Mouse (Mus musculus) heart, adult 11 months (tissue): ENCODE measurements around the gene Arhgap10.
A peak's percentile ranks its signal among the peaks of the same experiment; 100 is the strongest.

Experiments
- DNase-seq: peaks from one replicate; pipeline ENCODE4 v3.0.0; 2022

Arhgap10 gene

DNA sequence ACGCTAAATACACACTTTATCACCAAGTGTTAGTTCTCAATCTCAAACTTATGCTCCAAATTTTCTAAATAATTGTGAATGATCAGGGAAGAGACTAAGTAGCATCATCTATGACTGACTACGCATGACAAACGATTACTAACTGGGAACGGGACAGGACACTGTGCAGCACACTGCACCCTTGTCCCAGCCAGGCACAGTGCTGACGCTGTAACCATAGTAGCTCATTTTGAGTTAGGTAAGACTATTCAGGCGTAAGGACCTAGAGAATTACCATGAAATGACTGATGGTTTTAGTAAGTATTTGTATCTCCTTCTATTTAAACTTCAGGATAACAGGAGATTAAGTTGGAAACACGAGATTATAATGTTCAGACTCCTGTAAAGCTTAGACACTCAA, 33.5 kb downstream of the Arhgap10 start:
- no peak for DNase-seq

DNA sequence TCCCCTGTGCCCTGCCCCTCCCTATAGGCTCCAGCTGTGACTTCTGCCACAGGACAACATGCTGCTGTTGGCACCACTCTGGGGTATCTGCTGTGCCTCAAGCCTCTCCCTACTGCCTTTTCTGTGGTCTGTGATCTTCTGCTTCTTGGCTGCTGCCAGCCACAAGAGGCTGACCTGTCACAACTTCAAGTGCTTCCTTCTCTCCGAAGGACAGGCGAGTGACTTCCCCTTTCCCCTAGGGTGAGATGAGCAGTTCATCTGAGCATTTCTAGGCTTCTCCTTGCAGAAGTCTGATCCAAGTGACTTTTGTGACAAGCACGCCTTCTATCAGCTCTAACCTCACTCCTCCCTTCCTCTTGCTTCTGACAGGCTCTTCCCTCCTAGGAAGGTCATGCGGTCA, 34.1 kb downstream of the Arhgap10 start:
- DNase-seq, result peak; percentile 97

DNA sequence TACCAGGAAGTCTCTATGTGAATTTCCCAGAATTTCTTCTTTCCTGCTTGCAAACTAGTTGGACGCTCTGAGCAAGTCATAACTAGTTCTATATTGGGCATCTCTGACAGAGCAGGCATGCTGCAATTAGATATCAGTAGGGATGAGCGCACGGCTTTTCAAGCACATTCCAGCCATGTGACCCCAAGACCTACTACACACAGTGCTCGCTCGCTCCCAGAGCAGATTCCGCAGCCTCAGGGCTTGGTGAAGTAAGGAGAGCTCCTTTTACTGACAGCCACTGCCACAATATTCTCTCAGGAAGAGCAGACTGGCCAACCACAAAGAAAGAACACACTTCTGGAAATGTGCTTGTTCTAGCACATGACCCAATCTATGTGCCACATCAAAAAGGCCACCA, 36.0 kb downstream of the Arhgap10 start:
- DNase-seq, result peak; percentile 93

DNA sequence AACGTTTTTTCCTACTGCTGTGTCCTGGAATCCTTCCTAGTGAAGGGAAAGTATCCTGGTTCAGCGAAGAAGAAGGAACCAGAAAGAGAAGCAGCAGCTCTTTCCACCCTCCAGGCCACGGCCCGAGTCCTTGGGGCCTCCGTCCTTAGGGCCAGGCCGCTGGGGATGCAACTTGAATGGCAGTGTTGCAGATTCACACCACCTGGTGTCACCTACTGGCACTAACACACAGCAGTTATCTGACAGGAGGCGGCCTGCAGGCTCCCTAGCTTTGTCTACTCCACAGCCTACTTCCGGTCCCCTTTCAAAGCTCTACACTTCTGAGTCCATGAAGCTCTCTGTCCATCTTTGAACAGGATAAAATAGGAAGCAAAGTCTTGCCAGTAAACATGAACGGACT, 37.8 kb downstream of the Arhgap10 start:
- peak; percentile 90 for DNase-seq

DNA sequence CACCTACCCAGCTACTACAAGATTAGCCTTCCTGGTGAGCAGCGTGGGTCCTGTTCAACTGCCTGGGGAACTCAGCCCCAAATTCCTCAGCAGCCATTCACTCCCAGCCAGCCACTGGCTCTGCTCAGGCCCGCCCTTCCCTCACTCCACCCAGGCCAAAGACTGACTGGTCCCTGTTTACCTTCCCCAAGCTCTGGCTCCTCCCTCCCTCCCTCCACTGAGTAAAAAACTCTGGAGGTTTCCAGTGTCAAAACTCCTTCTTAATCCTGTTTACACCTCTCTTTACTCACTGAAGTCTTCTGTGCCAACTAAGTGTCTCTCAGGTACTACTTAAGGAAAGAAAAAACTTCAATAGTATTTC, 38.9 kb downstream of the Arhgap10 start:
- DNase-seq, result peak; percentile 94

DNA sequence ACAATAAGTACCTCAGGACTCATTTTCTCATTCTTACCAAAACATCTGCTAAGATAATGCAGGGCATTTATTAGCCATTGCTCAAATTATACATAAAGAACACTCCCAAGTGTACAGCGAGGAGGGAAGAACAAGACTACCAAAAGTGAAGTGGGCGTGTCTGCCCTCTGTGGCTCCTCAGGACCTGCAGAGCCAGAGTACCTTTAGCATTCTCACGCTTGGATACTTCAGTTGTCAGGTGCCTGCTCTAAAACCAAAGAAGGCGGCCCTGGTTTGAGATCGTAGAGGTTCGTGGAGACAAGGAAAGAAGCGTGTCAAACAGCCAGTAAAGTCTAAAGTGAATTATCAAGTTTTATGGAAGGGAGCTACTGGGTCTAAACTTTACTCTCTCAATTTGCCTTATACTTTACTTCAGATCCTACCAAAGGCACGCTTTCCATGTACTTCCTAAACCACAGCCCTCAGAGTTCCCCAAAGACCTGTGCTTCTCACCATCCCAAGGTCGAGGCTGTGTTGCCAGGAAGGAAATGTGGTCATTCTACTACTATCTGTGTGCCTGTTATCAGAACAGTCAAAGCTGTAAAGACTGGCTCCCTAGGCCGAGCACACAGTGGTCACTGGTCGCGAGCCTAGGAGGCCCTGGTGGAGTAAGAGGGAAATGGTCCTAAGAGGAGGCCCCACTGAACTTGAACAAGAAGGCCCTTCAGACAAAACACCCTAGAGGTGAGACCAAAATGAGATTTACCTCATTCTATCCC, 39.4 kb downstream of the Arhgap10 start:
- peak; percentile 92 for DNase-seq

DNA sequence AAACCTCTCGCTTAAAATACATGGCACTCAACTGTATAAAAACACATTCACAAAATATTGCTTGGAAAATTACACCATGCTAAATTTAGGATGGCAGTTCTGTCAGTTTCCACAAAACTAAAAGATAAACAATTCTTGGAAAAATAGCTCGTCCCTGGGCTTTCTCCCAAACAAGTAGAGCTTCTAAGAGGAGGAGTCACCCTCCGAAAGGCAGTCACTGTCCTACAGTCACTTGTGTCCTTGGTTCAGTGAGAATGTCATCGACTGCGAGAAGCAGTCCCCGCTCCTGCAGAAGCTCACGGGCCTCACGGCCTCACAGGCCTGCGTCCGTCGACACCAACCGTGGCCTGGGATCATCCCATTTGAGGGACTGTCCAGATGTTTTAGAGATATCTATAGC, 40.1 kb downstream of the Arhgap10 start:
- peak; percentile 92 for DNase-seq

DNA sequence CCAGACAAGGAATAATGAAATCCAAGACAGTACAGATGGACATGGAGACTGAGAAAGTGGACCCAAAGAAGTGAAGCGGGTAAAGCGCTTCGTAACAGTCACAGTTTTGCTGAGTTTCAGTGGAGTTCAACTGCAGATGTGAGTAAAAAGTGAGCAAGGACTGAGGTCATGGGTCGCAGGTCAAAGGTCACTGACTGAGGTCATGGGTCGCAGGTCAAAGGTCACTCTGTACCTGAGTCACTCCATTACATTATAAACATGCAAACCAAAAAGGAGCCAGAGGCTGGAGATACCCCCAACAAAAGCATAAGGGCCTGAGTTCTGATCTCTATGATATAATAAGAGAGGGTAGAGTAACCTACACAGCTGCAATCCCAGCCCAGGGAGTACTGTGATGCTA, 43.1 kb downstream of the Arhgap10 start:
- DNase-seq, result no peak

DNA sequence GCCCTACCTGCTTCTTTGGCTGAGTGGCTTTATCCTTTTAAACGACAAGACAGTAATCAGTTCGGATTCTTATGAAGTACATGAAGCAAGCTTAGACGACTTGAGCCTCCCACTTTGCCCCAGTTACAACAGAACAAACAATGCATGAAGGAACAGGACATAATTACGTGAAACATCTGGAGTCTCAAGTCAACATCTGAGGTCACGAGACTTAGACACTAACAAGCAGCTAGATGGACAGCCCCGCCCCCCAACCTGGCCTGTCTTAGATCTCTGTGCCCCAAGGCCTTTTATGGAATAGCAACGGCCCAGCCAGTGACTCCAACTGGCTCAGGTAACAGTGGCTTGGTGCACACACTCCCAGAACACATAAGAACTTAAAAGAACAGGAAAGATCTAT, 44.0 kb downstream of the Arhgap10 start:
- peak; percentile 88 for DNase-seq

DNA sequence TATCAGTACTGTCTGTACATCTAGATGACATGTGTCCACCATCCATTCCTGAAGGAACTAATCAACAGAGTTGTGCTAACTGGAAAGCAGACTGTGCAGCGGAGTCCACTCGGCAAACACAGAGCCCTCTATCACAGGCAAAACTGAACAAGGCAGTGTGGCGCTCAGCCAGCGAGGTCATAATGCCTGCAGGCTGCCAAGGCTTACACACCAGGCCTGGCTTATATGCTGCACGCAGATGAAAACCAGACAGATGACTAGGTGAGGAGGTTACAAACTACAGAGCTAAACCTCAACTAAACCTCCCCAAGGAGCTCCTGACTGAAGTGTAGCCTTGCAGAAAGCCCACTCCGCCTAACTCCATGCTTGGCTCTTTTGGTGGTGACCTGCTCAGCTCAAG, 44.4 kb downstream of the Arhgap10 start:
- peak; percentile 97 for DNase-seq

DNA sequence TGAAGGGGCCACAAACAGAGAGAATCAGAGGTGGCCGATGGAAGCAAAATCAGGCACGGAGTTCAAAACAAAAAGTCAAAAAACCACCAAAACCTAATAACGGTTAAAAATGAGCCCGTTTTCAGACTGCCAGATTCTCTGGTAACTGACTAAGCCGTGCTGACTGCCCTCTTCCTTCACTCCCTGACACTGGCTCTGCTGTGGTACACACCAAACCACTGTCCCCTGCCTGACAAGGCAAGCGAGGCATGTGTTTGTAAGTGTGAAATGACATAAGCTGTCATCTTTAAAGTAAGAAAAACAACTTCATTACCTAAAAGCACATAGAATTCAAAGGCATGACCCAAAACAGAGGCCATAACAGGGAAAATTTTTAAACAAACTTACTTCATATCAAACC, 56.4 kb downstream of the Arhgap10 start:
- DNase-seq, result no peak

DNA sequence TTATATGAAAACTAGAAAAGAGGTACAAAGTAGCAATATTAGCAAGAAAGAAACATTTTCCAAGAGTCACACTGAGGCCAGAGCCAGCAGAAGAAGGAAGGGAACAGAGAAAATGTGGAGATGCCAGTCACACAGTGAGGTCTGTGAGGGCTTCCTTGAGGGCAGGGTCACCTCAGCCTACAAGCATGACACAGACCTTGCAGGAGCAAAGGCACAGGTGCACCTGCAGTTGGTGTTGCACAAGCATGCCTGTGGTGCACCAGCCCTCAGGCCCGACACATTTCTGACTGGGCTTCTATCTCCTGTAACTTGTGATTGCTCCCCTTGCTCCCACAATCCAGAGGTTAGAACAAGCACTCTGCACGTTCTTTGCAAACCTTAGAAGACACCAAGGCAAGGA, 57.4 kb downstream of the Arhgap10 start:
- DNase-seq, result no peak

DNA sequence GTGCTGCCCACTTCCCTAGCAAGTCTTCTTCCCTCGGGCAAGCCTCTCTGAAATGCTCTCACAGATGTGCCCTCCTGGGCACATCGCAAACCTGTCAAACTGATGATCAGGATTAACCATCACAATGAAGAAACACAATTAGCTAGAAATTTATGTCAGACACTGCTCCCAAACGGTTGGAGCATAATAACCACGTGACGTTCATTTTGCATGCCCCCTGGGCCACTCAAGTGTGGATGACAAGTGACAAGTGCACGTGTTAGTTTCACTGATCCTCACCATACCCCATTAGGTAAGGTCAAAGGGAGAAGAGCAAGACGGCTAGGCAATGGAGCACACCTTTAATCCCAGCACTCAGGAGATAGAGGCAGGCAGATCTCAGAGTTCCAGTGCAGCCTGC, 58.1 kb downstream of the Arhgap10 start:
- DNase-seq, result no peak

DNA sequence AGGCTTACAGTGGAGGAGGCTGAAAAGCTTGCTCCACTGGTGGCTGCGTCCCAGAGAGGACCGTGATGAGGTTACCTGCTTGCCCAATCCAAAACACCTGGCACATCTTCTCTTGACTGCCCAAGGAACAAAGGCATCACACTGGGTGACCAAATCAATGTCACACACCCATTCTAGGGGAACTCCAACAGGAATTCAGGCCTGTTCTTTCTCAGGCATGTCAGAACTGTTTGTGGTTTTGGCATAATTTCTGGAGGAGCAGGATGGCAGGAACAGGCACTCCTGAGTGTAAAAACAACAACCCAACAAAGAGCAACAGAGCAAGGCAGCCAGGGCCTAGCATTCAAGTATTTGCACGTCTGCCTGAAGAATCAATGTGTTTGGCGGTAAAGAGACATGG, 59.2 kb downstream of the Arhgap10 start:
- DNase-seq, result peak; percentile 56

DNA sequence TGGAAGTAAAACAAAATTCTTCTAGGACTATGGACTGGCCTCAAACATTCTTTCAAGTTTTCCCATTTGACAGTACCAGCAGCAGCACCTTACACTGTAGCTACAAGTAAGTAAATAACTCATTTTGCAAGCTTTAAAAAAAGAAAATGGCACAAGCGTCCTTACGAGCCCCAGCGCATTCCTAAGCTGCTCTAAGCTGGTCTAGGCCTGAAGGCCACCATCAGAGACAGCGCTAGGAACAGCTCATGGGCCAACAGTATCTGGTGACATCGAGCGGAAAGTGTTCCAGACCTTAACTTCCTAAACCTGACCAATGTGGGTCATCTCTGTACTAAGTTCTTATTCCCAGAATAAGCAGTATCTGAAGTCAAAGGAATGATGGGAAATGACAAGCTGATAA, 61.5 kb downstream of the Arhgap10 start:
- peak; percentile 81 for DNase-seq

DNA sequence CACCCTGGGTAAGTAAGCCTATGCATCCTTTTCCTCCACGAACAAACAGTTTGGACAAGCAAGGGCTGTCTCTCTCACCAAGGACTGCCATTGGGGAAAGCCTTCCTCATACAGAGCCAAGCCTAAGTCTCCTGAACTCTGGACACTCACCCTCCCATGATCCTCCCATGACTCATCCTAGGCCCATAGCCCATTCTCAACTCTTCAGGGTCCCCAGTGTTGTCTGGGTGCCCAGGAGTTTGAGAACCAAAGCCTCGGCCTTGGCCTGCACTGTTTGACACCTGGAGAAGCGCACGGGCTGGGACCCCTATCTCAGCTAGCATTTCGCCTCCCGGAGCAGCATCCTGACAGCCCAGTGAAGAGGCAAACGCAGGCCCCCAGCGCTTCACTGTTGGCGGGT, 63.9 kb downstream of the Arhgap10 start:
- peak; percentile 82 for DNase-seq

DNA sequence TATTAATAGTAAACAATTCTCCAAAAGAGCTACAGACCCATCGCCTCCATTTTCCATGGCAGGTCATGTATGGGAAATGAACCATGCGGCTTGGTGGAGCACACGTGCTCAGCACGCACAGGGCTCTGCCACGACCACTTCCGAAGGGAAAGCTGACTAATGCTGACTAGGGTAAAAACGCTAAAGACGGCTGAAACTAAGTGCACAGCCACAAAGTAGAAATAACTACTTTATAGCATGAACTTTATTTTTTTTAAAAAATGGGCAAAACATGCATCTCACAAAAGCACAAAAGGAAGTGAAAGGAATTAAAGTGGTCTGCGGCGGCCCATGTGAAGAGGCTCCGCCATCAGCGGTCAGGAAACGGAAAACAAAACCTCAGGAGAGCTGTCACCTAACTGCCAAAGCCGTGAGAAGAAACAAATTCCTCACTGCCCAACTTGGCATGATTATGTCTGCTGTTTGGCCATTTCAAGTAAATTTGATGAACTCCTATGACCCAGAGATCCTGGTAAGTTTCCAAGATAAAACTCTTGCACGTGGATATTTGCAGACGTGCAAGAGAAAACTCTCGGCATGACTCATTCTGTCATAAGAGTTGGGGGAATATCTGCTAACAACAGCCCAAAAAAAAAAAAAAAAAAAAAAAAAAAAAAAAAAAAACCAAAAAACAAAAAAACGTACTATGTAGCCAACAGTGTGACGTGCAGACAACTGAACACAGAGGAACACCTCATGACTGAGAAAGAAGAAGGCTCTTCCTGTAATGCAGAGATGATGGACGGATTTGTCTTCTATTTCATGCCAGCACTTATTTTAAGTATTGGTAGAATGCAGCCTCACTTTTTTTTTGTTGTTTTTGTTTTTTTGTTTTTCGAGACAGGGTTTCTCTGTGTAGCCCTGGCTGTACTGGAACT, 66.0 kb downstream of the Arhgap10 start:
- DNase-seq, result peak; percentile 89

DNA sequence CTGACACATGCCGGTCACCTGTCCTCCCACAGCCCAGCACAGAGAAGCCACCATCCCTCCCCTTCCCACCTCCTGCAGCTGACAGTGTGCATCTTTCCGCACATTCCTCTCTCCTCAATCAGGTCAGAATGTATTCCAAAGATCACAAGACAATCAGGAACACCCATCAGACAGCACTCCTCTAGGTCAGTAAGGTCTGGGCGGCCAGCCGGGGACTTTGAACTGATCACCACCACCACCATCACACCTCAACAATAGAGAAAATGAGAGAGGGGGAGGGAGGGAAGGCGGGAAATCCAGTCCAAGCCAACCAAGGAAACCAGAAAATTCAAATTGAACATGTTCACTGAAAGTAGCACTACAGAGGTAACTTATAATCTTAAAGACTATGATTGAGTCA, 66.7 kb downstream of the Arhgap10 start:
- DNase-seq, result no peak

DNA sequence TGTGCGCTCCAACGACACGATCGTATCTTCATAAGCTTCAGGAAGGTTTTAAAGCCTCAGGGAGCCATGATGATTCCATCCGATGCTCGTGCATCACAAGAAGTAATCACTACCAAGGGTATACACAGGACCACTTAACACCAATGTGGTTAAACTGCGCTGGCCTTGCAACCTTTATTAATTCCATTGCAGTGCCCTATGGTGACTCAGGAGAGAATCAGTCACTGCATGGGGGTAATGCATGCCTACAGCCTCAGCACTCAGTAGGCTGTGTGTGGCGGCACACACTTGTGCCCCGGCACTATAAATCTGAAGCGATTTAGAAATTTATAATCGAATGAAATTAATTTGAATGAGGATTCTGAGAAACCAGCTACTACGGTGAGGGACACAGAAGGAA, 71.5 kb downstream of the Arhgap10 start:
- no peak for DNase-seq

DNA sequence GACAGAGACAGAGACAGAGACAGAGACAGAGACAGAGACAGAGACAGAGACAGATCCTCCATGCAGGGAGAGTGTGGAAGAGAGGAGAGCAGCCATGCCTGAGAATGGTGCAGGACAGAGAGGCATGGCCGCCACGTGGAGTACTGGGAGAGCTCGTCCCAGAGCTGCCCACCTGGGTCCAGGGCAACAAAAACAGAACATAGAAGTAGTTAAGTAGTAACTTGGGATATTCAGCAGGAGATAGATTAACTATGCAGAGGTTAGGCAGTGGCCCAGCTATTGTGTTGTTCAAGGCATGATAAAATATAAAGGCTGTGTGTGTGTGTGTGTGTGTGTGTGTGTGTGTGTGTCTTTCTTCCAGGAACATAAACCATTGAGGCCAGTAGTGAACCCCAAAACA, 72.1 kb downstream of the Arhgap10 start:
- DNase-seq, result no peak

DNA sequence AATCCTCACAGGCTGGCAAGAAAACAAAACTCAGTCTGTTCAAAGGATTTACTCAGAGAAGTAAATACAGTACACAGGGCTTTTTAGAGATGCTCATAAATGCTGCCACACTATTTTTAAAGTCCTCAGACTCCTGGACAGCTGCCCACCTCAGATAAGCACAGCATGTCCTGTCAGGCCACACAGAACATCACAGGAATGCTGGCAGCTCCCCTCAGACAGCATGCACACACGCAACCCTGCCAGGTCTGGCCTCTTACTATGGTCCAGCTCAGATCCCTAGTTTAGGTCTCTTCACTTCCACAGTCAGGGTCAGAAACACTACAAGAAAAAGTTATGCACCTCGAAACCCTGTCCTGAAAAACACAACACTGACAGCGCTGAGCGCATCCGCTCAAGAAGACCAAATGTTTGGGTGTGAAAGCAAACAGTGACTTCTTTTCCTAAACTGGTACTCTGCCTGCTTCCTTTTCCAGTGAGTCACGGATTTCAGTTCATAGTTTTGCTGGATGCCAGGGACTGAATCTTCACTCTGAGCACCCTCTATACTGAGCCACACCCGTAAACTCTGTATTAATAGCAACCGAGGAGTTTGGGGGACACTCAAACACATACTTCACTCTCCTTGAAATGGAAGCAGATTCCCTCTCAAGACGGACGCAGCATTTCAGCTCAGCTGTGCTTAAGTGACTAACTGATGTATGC, 73.4 kb downstream of the Arhgap10 start:
- DNase-seq, result peak; percentile 99

DNA sequence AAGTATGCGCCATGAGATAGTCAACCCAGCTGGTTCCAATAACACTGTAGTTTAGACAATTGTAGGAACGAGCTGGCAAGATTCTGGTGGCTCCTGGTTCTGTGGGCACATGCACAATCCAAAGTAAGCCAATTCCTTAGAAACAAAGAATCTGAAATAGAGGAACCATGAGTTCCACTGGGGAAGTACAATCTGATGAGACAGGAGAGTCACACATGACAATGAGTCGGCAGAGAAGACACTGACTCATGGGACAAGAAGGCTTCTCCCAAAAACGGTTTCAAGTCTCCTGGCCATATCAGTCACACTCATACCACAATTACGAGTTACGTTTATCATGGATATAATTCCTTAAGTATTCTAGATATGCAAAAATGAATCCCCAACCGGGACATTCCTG, 75.3 kb downstream of the Arhgap10 start:
- DNase-seq, result peak; percentile 95

DNA sequence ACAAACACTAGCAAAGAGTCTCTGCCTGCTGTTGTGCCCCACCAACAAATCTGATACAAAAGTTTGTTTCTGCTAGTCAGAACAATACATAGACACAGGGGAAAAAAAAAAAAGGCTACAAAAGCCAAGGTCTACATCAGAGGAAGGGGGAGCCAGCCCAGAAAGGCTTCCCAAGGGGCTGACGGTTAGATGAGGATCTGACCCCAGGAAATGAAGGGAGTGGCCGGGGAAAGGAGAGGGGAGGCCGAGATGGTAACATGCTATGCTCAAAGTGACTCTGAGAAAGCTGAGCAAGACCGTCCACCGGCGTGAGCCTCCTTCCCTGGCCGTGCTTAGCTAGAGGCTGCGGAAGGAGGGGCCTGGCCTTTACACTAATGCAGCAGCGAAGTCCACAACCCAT, 76.8 kb downstream of the Arhgap10 start:
- no peak for DNase-seq
